Mouse (Mus musculus): Measurements from ENCODE around the gene Lipo4. TPM values are rescaled to one million over a fixed set of nuclear protein-coding genes. Genes with fewer than 3 reads are reported as not detected.
"Not testable (repeated sequence)": the region's sequence is repeated elsewhere in the genome, so short reads cannot be mapped to it uniquely, and the experiment has no call there.

Gene Lipo4
- total RNA-seq (2015; ENCODE audit: low replicate concordance) (not detected in 2 replicates), total RNA-seq (2017; ENCODE audit: low replicate concordance) (not detected in 2 replicates)

DNA sequence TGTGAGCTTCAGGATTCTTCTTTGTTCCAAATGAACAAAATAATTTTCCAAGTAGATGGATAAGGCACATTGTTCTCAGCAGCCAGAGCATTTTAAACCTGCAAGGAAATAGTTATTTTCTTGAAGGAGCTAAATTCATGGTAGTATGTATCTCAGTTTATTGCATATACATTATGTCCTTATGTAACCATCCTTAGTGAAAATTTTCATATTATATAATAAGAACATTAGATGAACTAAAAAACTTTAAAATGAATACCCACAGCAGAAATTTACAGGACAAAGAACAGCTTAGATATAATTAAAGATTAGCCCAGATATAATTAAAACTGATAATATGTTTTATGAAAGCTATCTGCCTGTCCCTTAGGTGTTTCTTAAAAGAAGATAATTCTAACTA, at the start of gene Lipo4:
Gene Lipo4, minus strand, starts transcription at position 101 of the 400 bp plus-strand sequence.
- no peak for ATAC-seq (replicated peaks; ENCODE audit: low FRiP score, poor library complexity, severe bottlenecking)

DNA sequence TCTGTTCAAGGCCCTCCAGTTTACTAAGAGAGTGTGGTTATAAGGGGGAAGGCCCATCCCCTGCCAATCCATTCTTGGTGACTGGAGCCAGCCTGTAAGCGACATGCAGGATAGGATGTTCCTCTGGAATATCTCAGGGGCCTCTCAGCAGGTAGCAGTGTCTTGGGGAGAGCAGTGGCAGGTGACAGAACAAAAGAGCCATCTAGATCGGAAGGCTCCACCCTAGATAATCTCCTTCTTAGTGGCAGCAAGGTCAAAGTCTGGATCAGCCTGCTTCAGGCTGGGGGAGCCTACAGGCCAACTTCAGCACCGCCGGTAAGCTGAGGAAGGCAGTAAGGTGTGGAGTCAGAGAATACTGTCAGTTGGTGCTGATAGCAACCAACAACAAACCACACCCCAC, 61.2 kb downstream of the Lipo4 start:
- not testable (repeated sequence) for ATAC-seq (replicated peaks; ENCODE audit: low FRiP score, poor library complexity, severe bottlenecking)

- ATAC-seq (replicated peaks; ENCODE audit: low FRiP score, poor library complexity, severe bottlenecking) = no peak
Measured at GRCm38 (mm10) chr19:33453725-33454124, 63.9 kb downstream of the Lipo4 start.

Other genes with a start within 250 kb of the Lipo4 start
- 1.7 and 2.5 TPM in 2 replicates for gene Rnls, start 125.5 kb downstream of the Lipo4 start, total RNA-seq (2015; ENCODE audit: low replicate concordance)
- not detected in 2 replicates for gene Rnls, start 125.5 kb downstream of the Lipo4 start, total RNA-seq (2017; ENCODE audit: low replicate concordance)
- gene Gm8978, start 107.5 kb upstream of the Lipo4 start, total RNA-seq (2015; ENCODE audit: low replicate concordance) = not detected in 2 replicates
- not detected in 2 replicates for gene Gm8978, start 107.5 kb upstream of the Lipo4 start, total RNA-seq (2017; ENCODE audit: low replicate concordance)
- not detected in 2 replicates for gene Lipo2, start 233.6 kb upstream of the Lipo4 start, total RNA-seq (2015; ENCODE audit: low replicate concordance)
- not detected in 2 replicates for gene Lipo2, start 233.6 kb upstream of the Lipo4 start, total RNA-seq (2017; ENCODE audit: low replicate concordance)
- gene Lipo3, start 244.2 kb upstream of the Lipo4 start, total RNA-seq (2015; ENCODE audit: low replicate concordance) = 5.0 and 7.7 TPM in 2 replicates
- 0.98 and 2.7 TPM in 2 replicates for gene Lipo3, start 244.2 kb upstream of the Lipo4 start, total RNA-seq (2017; ENCODE audit: low replicate concordance)